Comparison of ENCODE assay signal across 27 mouse cellular contexts in genomic region chr8:45239363-45239762, GRCm38 (mm10). TPM values are rescaled to one million over a fixed set of nuclear protein-coding genes. Genes with fewer than 3 reads are reported as not detected.
"Had no signal": no experiment of that assay in that cellular context is flagged by ENCODE, and none has a peak within 500 bp of the region (broad histone marks: within the 10 kb centered on the region; RNA-seq: fewer than 3 reads in every experiment).

No protein-coding gene starts in this region.

- H3K4me1 ChIP-seq: liver, embryonic 13.5 days; megakaryocyte, embryonic 14.5 days had no signal

- H3K9me3 ChIP-seq: limb, embryonic 10.5 days; limb, embryonic 13.5 days; liver, embryonic 13.5 days; midbrain, embryonic 10.5 days; midbrain, embryonic 13.5 days; neural tube, embryonic 13.5 days had no signal

- H3K4me2 ChIP-seq: limb, embryonic 13.5 days; liver, embryonic 13.5 days; midbrain, embryonic 13.5 days; neural tube, embryonic 13.5 days had no signal

- H3K27ac ChIP-seq: limb, embryonic 10.5 days; limb, embryonic 13.5 days; liver, embryonic 13.5 days; midbrain, embryonic 10.5 days; midbrain, embryonic 13.5 days; neural tube, embryonic 13.5 days had no signal

- H3K27me3 ChIP-seq: limb, embryonic 13.5 days; liver, embryonic 13.5 days; megakaryocyte, embryonic 14.5 days; midbrain, embryonic 13.5 days; neural tube, embryonic 13.5 days had no signal

- DNase-seq: kidney, adult 11 months; kidney, adult 9 months; kidney, postnatal 14 days; kidney, postnatal 4 days; liver, embryonic 13.5 days; lung, adult 2 months; lung, postnatal 14 days; lung, postnatal 4 days; retina, postnatal 1 day; right cerebral cortex, postnatal 25 days; thymus, adult 18-20 months; thymus, postnatal 36 days had no signal

- H3K9ac ChIP-seq: limb, embryonic 13.5 days; liver, embryonic 13.5 days; midbrain, embryonic 13.5 days; neural tube, embryonic 13.5 days had no signal

- ATAC-seq: midbrain, embryonic 13.5 days; midbrain, embryonic 16.5 days had no signal

- H3K36me3 ChIP-seq: limb, embryonic 10.5 days; limb, embryonic 13.5 days; liver, embryonic 13.5 days; midbrain, embryonic 10.5 days; midbrain, embryonic 13.5 days; neural tube, embryonic 13.5 days had no signal

- H3K4me3 ChIP-seq: limb, embryonic 10.5 days; limb, embryonic 13.5 days; liver, embryonic 13.5 days; megakaryocyte, embryonic 14.5 days; midbrain, embryonic 10.5 days; midbrain, embryonic 13.5 days; myocyte; neural tube, embryonic 13.5 days had no signal

RNA-seq across cellular contexts. Expression of gene F11, which starts 22.5 kb away (rescaled TPM):
- total RNA-seq: layer of hippocampus, adult 18-20 months; layer of hippocampus, postnatal 14 days; left cerebral cortex, adult 8-10 months; left cerebral cortex, postnatal 14 days; monocyte, adult 5-6 weeks; neutrophil, adult 5-6 weeks had no signal
- polyA plus RNA-seq: limb, embryonic 10.5 days; limb, embryonic 13.5 days; midbrain, embryonic 10.5 days; midbrain, embryonic 16.5 days; myocyte; neural tube, embryonic 13.5 days; spleen, adult 2 months had no signal

RNA-seq across cellular contexts. Expression of gene Klkb1, which starts 55.3 kb away (rescaled TPM):
- total RNA-seq: layer of hippocampus, adult 18-20 months; layer of hippocampus, postnatal 14 days; left cerebral cortex, postnatal 14 days; neutrophil, adult 5-6 weeks had no signal
- polyA plus RNA-seq: midbrain, embryonic 10.5 days; midbrain, embryonic 13.5 days; midbrain, embryonic 16.5 days; myocyte; neural tube, embryonic 13.5 days had no signal
